Mouse (Mus musculus): ENCODE data around the gene Krt78. TPM values are rescaled to one million over a fixed set of nuclear protein-coding genes. Genes with fewer than 3 reads are reported as not detected.

The Krt78 gene
- total and polyA plus RNA-seq, 2 experiments from 2014 or later: not detected

GRCm38 (mm10) chr15:101938600-101939308 is 15.3 kb downstream of the Krt78 start:
- no peaks in the 10 kb centered on the region for H3K4me1 ChIP-seq (ENCODE audit: control insufficient read depth, insufficient read depth)
- 0 out of 2 replicates have a peak, but pooled peaks cover 10% of the 10 kb centered on the region for H3K27me3 ChIP-seq (ENCODE audit: control insufficient read depth, insufficient read depth, low read length)
- ATAC-seq (ENCODE audit: insufficient read depth, low read depth): no peak
- H3K4me3 ChIP-seq (ENCODE audit: low read depth, low read length): no peak overlapping the region
- H3K4me2 ChIP-seq (ENCODE audit: low read depth, low read length): no peak overlapping the region
- WGBS: 62% methylated on average over 9 of the region's 9 CpGs
- H3K36me3 ChIP-seq (replicated peaks; ENCODE audit: control insufficient read depth, insufficient read depth, low read length): no peaks in the 10 kb centered on the region
- H3K9me3 ChIP-seq (replicated peaks; ENCODE audit: control insufficient read depth, low read length): no peaks in the 10 kb centered on the region
- no peak overlapping the region for H3K9ac ChIP-seq (replicated peaks; ENCODE audit: low read depth, low read length)
- DNase-seq (ENCODE audit: low spot score): no peak
- no peak overlapping the region for H3K27ac ChIP-seq (ENCODE audit: low read depth)
- no peak for TF ChIP-seq EP300 (IDR thresholded peaks at IDR 0.05; ENCODE audit: low read depth)
- TF ChIP-seq CTCF (IDR thresholded peaks at IDR 0.05; ENCODE audit: low read depth): no peak

GRCm38 (mm10) chr15:101933024-101933423 is 21.1 kb downstream of the Krt78 start:
- WGBS: 72% methylated on average over 6 of the region's 6 CpGs
- H3K9ac ChIP-seq (replicated peaks; ENCODE audit: low read depth, low read length): no peak overlapping the region
- no peaks in the 10 kb centered on the region for H3K9me3 ChIP-seq (replicated peaks; ENCODE audit: control insufficient read depth, low read length)
- ATAC-seq (ENCODE audit: insufficient read depth, low read depth) (no peak), DNase-seq (ENCODE audit: low spot score) (no peak)
- no peak overlapping the region for H3K4me3 ChIP-seq (ENCODE audit: low read depth, low read length)
- peaks cover 24% of the 10 kb centered on the region for H3K27me3 ChIP-seq (ENCODE audit: control insufficient read depth, insufficient read depth, low read length)
- no peaks in the 10 kb centered on the region for H3K36me3 ChIP-seq (replicated peaks; ENCODE audit: control insufficient read depth, insufficient read depth, low read length)
- no peak overlapping the region for H3K4me2 ChIP-seq (ENCODE audit: low read depth, low read length)
- H3K4me1 ChIP-seq (ENCODE audit: control insufficient read depth, insufficient read depth): peaks cover 5% of the 10 kb centered on the region; the same call in 1 of the 2 replicates
- no peak for TF ChIP-seq CTCF (IDR thresholded peaks at IDR 0.05; ENCODE audit: low read depth)
- no peak for TF ChIP-seq EP300 (IDR thresholded peaks at IDR 0.05; ENCODE audit: low read depth)
- H3K27ac ChIP-seq (ENCODE audit: low read depth): no peak overlapping the region

GRCm38 (mm10) chr15:101929666-101930065 is 24.4 kb downstream of the Krt78 start:
- Histone ChIP-seq H3K4me2 (ENCODE audit: low read depth, low read length) (peak overlapping the region; percentile 61), H3K4me1 (ENCODE audit: control insufficient read depth, insufficient read depth) (peaks cover 5% of the 10 kb centered on the region; the same call in 1 of the 2 replicates), H3K4me3 (ENCODE audit: low read depth, low read length) (peak overlapping the region; percentile 37), H3K9ac (replicated peaks; ENCODE audit: low read depth, low read length) (no peak overlapping the region), H3K27ac (ENCODE audit: low read depth) (no peak overlapping the region), H3K36me3 (replicated peaks; ENCODE audit: control insufficient read depth, insufficient read depth, low read length) (no peaks in the 10 kb centered on the region), H3K9me3 (replicated peaks; ENCODE audit: control insufficient read depth, low read length) (no peaks in the 10 kb centered on the region), H3K27me3 (ENCODE audit: control insufficient read depth, insufficient read depth, low read length) (peaks cover 24% of the 10 kb centered on the region)
- TF ChIP-seq CTCF (IDR thresholded peaks at IDR 0.05; ENCODE audit: low read depth) (no peak), EP300 (IDR thresholded peaks at IDR 0.05; ENCODE audit: low read depth) (no peak)
- DNase-seq (ENCODE audit: low spot score) (no peak), ATAC-seq (ENCODE audit: insufficient read depth, low read depth) (no peak)
- WGBS: 1% methylated on average over 17 of the region's 17 CpGs

GRCm38 (mm10) chr15:101929087-101929486 is 25.0 kb downstream of the Krt78 start:
- Histone ChIP-seq H3K4me3 (ENCODE audit: low read depth, low read length) (peak overlapping the region; percentile 37; the same call in 1 of the 2 replicates), H3K9me3 (replicated peaks; ENCODE audit: control insufficient read depth, low read length) (no peaks in the 10 kb centered on the region), H3K27me3 (ENCODE audit: control insufficient read depth, insufficient read depth, low read length) (peaks cover 28% of the 10 kb centered on the region), H3K4me1 (ENCODE audit: control insufficient read depth, insufficient read depth) (peaks cover 5% of the 10 kb centered on the region; the same call in 1 of the 2 replicates), H3K4me2 (ENCODE audit: low read depth, low read length) (peak overlapping the region; percentile 61; the same call in 1 of the 2 replicates), H3K9ac (replicated peaks; ENCODE audit: low read depth, low read length) (no peak overlapping the region), H3K36me3 (replicated peaks; ENCODE audit: control insufficient read depth, insufficient read depth, low read length) (no peaks in the 10 kb centered on the region), H3K27ac (ENCODE audit: low read depth) (no peak overlapping the region)
- TF ChIP-seq CTCF (IDR thresholded peaks at IDR 0.05; ENCODE audit: low read depth) (no peak), EP300 (IDR thresholded peaks at IDR 0.05; ENCODE audit: low read depth) (no peak)
- no peak for DNase-seq (ENCODE audit: low spot score)
- 15% methylated on average over 9 of the region's 9 CpGs for WGBS
- no peak for ATAC-seq (ENCODE audit: insufficient read depth, low read depth)

- Histone ChIP-seq H3K36me3 (replicated peaks; ENCODE audit: control insufficient read depth, insufficient read depth, low read length) (no peaks in the 10 kb centered on the region), H3K27me3 (ENCODE audit: control insufficient read depth, insufficient read depth, low read length) (peaks cover 29% of the 10 kb centered on the region), H3K27ac (ENCODE audit: low read depth) (no peak overlapping the region), H3K9me3 (replicated peaks; ENCODE audit: control insufficient read depth, low read length) (no peaks in the 10 kb centered on the region), H3K4me3 (ENCODE audit: low read depth, low read length) (no peak overlapping the region), H3K4me1 (ENCODE audit: control insufficient read depth, insufficient read depth) (peaks cover 5% of the 10 kb centered on the region; the same call in 1 of the 2 replicates), H3K4me2 (ENCODE audit: low read depth, low read length) (no peak overlapping the region), H3K9ac (replicated peaks; ENCODE audit: low read depth, low read length) (no peak overlapping the region)
- no peak for TF ChIP-seq CTCF (IDR thresholded peaks at IDR 0.05; ENCODE audit: low read depth)
- TF ChIP-seq EP300 (IDR thresholded peaks at IDR 0.05; ENCODE audit: low read depth): no peak
- DNase-seq (ENCODE audit: low spot score): no peak
- WGBS: 48% methylated on average over 12 of the region's 12 CpGs
- ATAC-seq (ENCODE audit: insufficient read depth, low read depth): no peak
These were observed 26.6 kb downstream of the Krt78 start for GRCm38 (mm10) chr15:101927340-101928080.

Data from heart, postnatal 0 days (tissue).